Mouse (Mus musculus): Measurements from ENCODE around the gene Orm2. TPM values are rescaled to one million over a fixed set of nuclear protein-coding genes. Genes with fewer than 3 reads are reported as not detected.
A peak's percentile ranks its signal among the peaks of the same experiment; 100 is the strongest.

The Orm2 gene
- polyA plus RNA-seq, 1 experiment: not detected

- WGBS: 70% methylated on average over 2 of the region's 2 CpGs
- H3K4me1 ChIP-seq (ENCODE audit: control insufficient read depth, insufficient read depth, insufficient read length, low read length): no peaks in the 10 kb centered on the region
- no peak for TF ChIP-seq POLR2A (IDR thresholded peaks at IDR 0.05; ENCODE audit: low read depth, low read length)
- TF ChIP-seq CTCF (IDR thresholded peaks at IDR 0.05; ENCODE audit: extremely low read depth, insufficient read length, insufficient replicate concordance, low read depth, low read length): no peak
Observed at GRCm38 (mm10) chr4:63356981-63357570, 5.2 kb upstream of the Orm2 start.

GRCm38 (mm10) chr4:63359861-63360260 is 2.4 kb upstream of the Orm2 start:
- no peak for TF ChIP-seq POLR2A (IDR thresholded peaks at IDR 0.05; ENCODE audit: low read depth, low read length)
- TF ChIP-seq CTCF (IDR thresholded peaks at IDR 0.05; ENCODE audit: extremely low read depth, insufficient read length, insufficient replicate concordance, low read depth, low read length): no peak
- Histone ChIP-seq H3K27me3 (ENCODE audit: control insufficient read depth, insufficient read depth, low read length) (no peaks in the 10 kb centered on the region), H3K36me3 (ENCODE audit: control insufficient read depth, insufficient read depth, low read length) (no peaks in the 10 kb centered on the region), H3K4me3 (ENCODE audit: low read depth, low read length) (no peak overlapping the region), H3K4me1 (ENCODE audit: control insufficient read depth, insufficient read depth, insufficient read length, low read length) (no peaks in the 10 kb centered on the region), H3K27ac (ENCODE audit: insufficient read depth, low read depth, low read length) (no peak overlapping the region)
- WGBS: 77% methylated on average over 6 of the region's 6 CpGs

More at GRCm38 (mm10) chr4:63356981-63357570, 5.2 kb upstream of the Orm2 start:
- Histone ChIP-seq H3K27ac (ENCODE audit: insufficient read depth, low read depth, low read length) (no peak overlapping the region), H3K36me3 (ENCODE audit: control insufficient read depth, insufficient read depth, low read length) (no peaks in the 10 kb centered on the region), H3K4me3 (ENCODE audit: low read depth, low read length) (no peak overlapping the region), H3K27me3 (ENCODE audit: control insufficient read depth, insufficient read depth, low read length) (no peaks in the 10 kb centered on the region)

GRCm38 (mm10) chr4:63368577-63368976 is 6.3 kb downstream of the Orm2 start:
- Histone ChIP-seq H3K4me3 (ENCODE audit: low read depth, low read length) (no peak overlapping the region), H3K27ac (ENCODE audit: insufficient read depth, low read depth, low read length) (no peak overlapping the region), H3K27me3 (ENCODE audit: control insufficient read depth, insufficient read depth, low read length) (no peaks in the 10 kb centered on the region), H3K4me1 (ENCODE audit: control insufficient read depth, insufficient read depth, insufficient read length, low read length) (no peaks in the 10 kb centered on the region), H3K36me3 (ENCODE audit: control insufficient read depth, insufficient read depth, low read length) (peaks cover 11% of the 10 kb centered on the region; the same call in 1 of the 2 replicates)
- 18% methylated on average over 4 of the region's 4 CpGs for WGBS
- TF ChIP-seq CTCF (IDR thresholded peaks at IDR 0.05; ENCODE audit: extremely low read depth, insufficient read length, insufficient replicate concordance, low read depth, low read length) (peak; percentile 98), POLR2A (IDR thresholded peaks at IDR 0.05; ENCODE audit: low read depth, low read length) (no peak)

GRCm38 (mm10) chr4:63370897-63371296 is 8.6 kb downstream of the Orm2 start:
- peaks cover 12% of the 10 kb centered on the region; the same call in 1 of the 2 replicates for H3K36me3 ChIP-seq (ENCODE audit: control insufficient read depth, insufficient read depth, low read length)
- H3K27ac ChIP-seq (ENCODE audit: insufficient read depth, low read depth, low read length): no peak overlapping the region
- H3K4me1 ChIP-seq (ENCODE audit: control insufficient read depth, insufficient read depth, insufficient read length, low read length): no peaks in the 10 kb centered on the region
- H3K27me3 ChIP-seq (ENCODE audit: control insufficient read depth, insufficient read depth, low read length): no peaks in the 10 kb centered on the region
- no peak overlapping the region for H3K4me3 ChIP-seq (ENCODE audit: low read depth, low read length)
- WGBS: 72% methylated on average over 7 of the region's 7 CpGs
- TF ChIP-seq POLR2A (IDR thresholded peaks at IDR 0.05; ENCODE audit: low read depth, low read length): no peak
- no peak for TF ChIP-seq CTCF (IDR thresholded peaks at IDR 0.05; ENCODE audit: extremely low read depth, insufficient read length, insufficient replicate concordance, low read depth, low read length)

GRCm38 (mm10) chr4:63371890-63372289 is 9.6 kb downstream of the Orm2 start:
- Histone ChIP-seq H3K36me3 (ENCODE audit: control insufficient read depth, insufficient read depth, low read length) (peaks cover 17% of the 10 kb centered on the region; the same call in 1 of the 2 replicates), H3K4me3 (ENCODE audit: low read depth, low read length) (no peak overlapping the region), H3K27me3 (ENCODE audit: control insufficient read depth, insufficient read depth, low read length) (no peaks in the 10 kb centered on the region), H3K27ac (ENCODE audit: insufficient read depth, low read depth, low read length) (no peak overlapping the region), H3K4me1 (ENCODE audit: control insufficient read depth, insufficient read depth, insufficient read length, low read length) (no peaks in the 10 kb centered on the region)
- 57% methylated on average over 3 of the region's 3 CpGs for WGBS
- TF ChIP-seq CTCF (IDR thresholded peaks at IDR 0.05; ENCODE audit: extremely low read depth, insufficient read length, insufficient replicate concordance, low read depth, low read length) (peak; percentile 56; the same call in 1 of the 2 replicates), POLR2A (IDR thresholded peaks at IDR 0.05; ENCODE audit: low read depth, low read length) (no peak)

- WGBS: 80% methylated on average over 8 of the region's 8 CpGs
- Histone ChIP-seq H3K27me3 (ENCODE audit: control insufficient read depth, insufficient read depth, low read length) (no peaks in the 10 kb centered on the region), H3K4me3 (ENCODE audit: low read depth, low read length) (no peak overlapping the region), H3K27ac (ENCODE audit: insufficient read depth, low read depth, low read length) (no peak overlapping the region), H3K36me3 (ENCODE audit: control insufficient read depth, insufficient read depth, low read length) (peaks cover 19% of the 10 kb centered on the region; the same call in 1 of the 2 replicates), H3K4me1 (ENCODE audit: control insufficient read depth, insufficient read depth, insufficient read length, low read length) (no peaks in the 10 kb centered on the region)
- no peak for TF ChIP-seq CTCF (IDR thresholded peaks at IDR 0.05; ENCODE audit: extremely low read depth, insufficient read length, insufficient replicate concordance, low read depth, low read length)
- TF ChIP-seq POLR2A (IDR thresholded peaks at IDR 0.05; ENCODE audit: low read depth, low read length): no peak
Observed at GRCm38 (mm10) chr4:63373404-63373803, 11.2 kb downstream of the Orm2 start.

GRCm38 (mm10) chr4:63374331-63374730 is 12.1 kb downstream of the Orm2 start:
- Histone ChIP-seq H3K36me3 (ENCODE audit: control insufficient read depth, insufficient read depth, low read length) (peaks cover 21% of the 10 kb centered on the region; the same call in 1 of the 2 replicates), H3K27ac (ENCODE audit: insufficient read depth, low read depth, low read length) (no peak overlapping the region)

More at GRCm38 (mm10) chr4:63374331-63374730, 12.1 kb downstream of the Orm2 start:
- WGBS: 66% methylated on average over 12 of the region's 12 CpGs
- Histone ChIP-seq H3K4me1 (ENCODE audit: control insufficient read depth, insufficient read depth, insufficient read length, low read length) (no peaks in the 10 kb centered on the region), H3K4me3 (ENCODE audit: low read depth, low read length) (no peak overlapping the region), H3K27me3 (ENCODE audit: control insufficient read depth, insufficient read depth, low read length) (no peaks in the 10 kb centered on the region)
- TF ChIP-seq POLR2A (IDR thresholded peaks at IDR 0.05; ENCODE audit: low read depth, low read length) (no peak), CTCF (IDR thresholded peaks at IDR 0.05; ENCODE audit: extremely low read depth, insufficient read length, insufficient replicate concordance, low read depth, low read length) (no peak)

All from small intestine, adult 2 months (tissue).